Mouse (Mus musculus): Measurements from ENCODE around the gene Gm17693.
"Not testable (repeated sequence)": the region's sequence is repeated elsewhere in the genome, so short reads cannot be mapped to it uniquely, and the experiment has no call there.

Gene Gm17693

GRCm38 (mm10) chrX:125705144-125705543, at the start of gene Gm17693:
Gene Gm17693, plus strand, starts transcription at chrX:125705444.
- not testable (repeated sequence) for DNase-seq (ENCODE audit: low read depth in 1 of 2, low spot score in 2 of 2)
